Mouse (Mus musculus) liver, embryonic 14.5 days (tissue): ENCODE data around the gene Lgals3. TPM values are rescaled to one million over a fixed set of nuclear protein-coding genes. Genes with fewer than 3 reads are reported as not detected.
A peak's percentile ranks its signal among the peaks of the same experiment; 100 is the strongest.

Experiments used
- ATAC-seq: fragments of 200-750 bp; cut with Nextera tagmentation; 2 replicates; pipeline ENCODE4 v1.8.0; 2017; ENCODE audit warnings: moderate number of reproducible peaks, mild to moderate bottlenecking, moderate library complexity; ENCODE audit not compliant: insufficient read depth
- DNase-seq, 3 experiments: peaks; one replicate each; pipeline ENCODE4 v3.0.0-alpha.2; 2012 to 2013; ENCODE audit warnings: low read depth in 3 of 3, low spot score in 3 of 3
- H3K27ac ChIP-seq: fragments of 300-500 bp; sonication (generic); 2 replicates; pipeline ENCODE4 v1.5.1; 2014; ENCODE audit warnings: moderate library complexity, mild to moderate bottlenecking, control low read depth, inconsistent platforms
- H3K27me3 ChIP-seq: fragments of 300-500 bp; sonication (generic); 2 replicates; pipeline ENCODE4 v1.6.1; 2014; ENCODE audit warnings: mild to moderate bottlenecking, low read length, moderate library complexity; ENCODE audit not compliant: control insufficient read depth, insufficient read depth
- H3K36me3 ChIP-seq: fragments of 300-500 bp; sonication (generic); replicated peaks from 2 replicates; pipeline ENCODE4 v1.6.1; 2014; ENCODE audit warnings: low read depth; ENCODE audit not compliant: control insufficient read depth, insufficient read depth
- H3K4me1 ChIP-seq, 2 experiments: fragments of 200-500 bp in 1 of 2; fragments of 300-500 bp in 1 of 2; sonication (generic) in 1 of 2; replicated peaks; 2 replicates each; pipeline ENCODE4 v1.6.1; 2012 to 2014; ENCODE audit warnings: antibody characterized with exemption in 1 of 2, inconsistent platforms in 1 of 2, low read length in 1 of 2; ENCODE audit not compliant: control insufficient read depth in 2 of 2, insufficient read depth in 2 of 2
- H3K4me2 ChIP-seq: fragments of 300-500 bp; sonication (generic); 2 replicates; pipeline ENCODE4 v1.6.1; 2014; ENCODE audit warnings: low read depth, mild to moderate bottlenecking, control low read depth, moderate library complexity
- H3K4me3 ChIP-seq, 2 experiments: fragments of 200-500 bp in 1 of 2; fragments of 300-500 bp in 1 of 2; sonication (generic) in 1 of 2; 2 replicates each; pipeline ENCODE4 v1.5.1; 2012 to 2014; ENCODE audit warnings: low read depth in 2 of 2, low read length in 2 of 2, mild to moderate bottlenecking in 2 of 2, control low read depth in 1 of 2, inconsistent platforms in 1 of 2, moderate library complexity in 1 of 2; ENCODE audit not compliant: insufficient read depth in 1 of 2
- H3K9ac ChIP-seq: fragments of 300-500 bp; sonication (generic); replicated peaks from 2 replicates; pipeline ENCODE4 v1.6.1; 2014; ENCODE audit warnings: mild to moderate bottlenecking, control low read depth, moderate library complexity
- H3K9me3 ChIP-seq: fragments of 300-500 bp; sonication (generic); 2 replicates; pipeline ENCODE4 v1.6.1; 2016; ENCODE audit warnings: low read length, mixed read lengths; ENCODE audit not compliant: control insufficient read depth
- CTCF ChIP-seq: IDR thresholded peaks from 2 replicates; pipeline ENCODE4 v1.5.1; 2016; ENCODE audit warnings: antibody characterized with exemption, low read depth, control low read depth
- EP300 ChIP-seq: IDR thresholded peaks from 2 replicates; pipeline ENCODE4 v1.6.1; 2016; ENCODE audit warnings: antibody characterized with exemption, low read depth
- WGBS: fragments of 180-500 bp; shearing (Covaris S2); extraction: QIAGEN DNeasy Blood & Tissue Kit; methylation state at CpG from one replicate; pipeline ENCODE4 v1.1.7; 2014; ENCODE audit not compliant: insufficient replicate concordance; 5-methylcytosine and 5-hydroxymethylcytosine counted together
- polyA plus RNA-seq, 2 experiments: library from polyadenylated mRNA; depleted of rRNA in 1 of 2; stranded (reverse) in 1 of 2; unstranded in 1 of 2; fragments of >200 nt; fragmentation: Nextera tagmentation in 1 of 2; extraction: Ambion mirVana in 1 of 2; gene quantifications; 2 replicates each; pipeline versions ENCODE4 v1.2.1 to v1.2.3; 2012 to 2014

The Lgals3 gene
- polyA plus RNA-seq, 2 experiments, result 16.3 to 40.5 TPM

- no peak for TF ChIP-seq EP300
- TF ChIP-seq CTCF, result no peak
- ATAC-seq, result peak; percentile 83
- H3K9me3 ChIP-seq, result no peaks in the 10 kb centered on the region
- H3K27me3 ChIP-seq, result peaks cover 21% of the 10 kb centered on the region
- no peak overlapping the region for H3K27ac ChIP-seq
- H3K4me3 ChIP-seq, result peak overlapping the region in 1 of 2 experiments; percentile 12; a peak in 2 of 4 replicates
- H3K4me1 ChIP-seq, result peaks cover 12 to 13% of the 10 kb centered on the region in 2 experiments
- no peaks in the 10 kb centered on the region for H3K36me3 ChIP-seq
- WGBS, result 6% methylated on average over 49 of the region's 49 CpGs
- H3K4me2 ChIP-seq, result peak overlapping the region; percentile 34
- peak in 2 of 3 experiments; percentile 39 to 50 for DNase-seq
- no peak overlapping the region; the same call in 1 of the 2 replicates for H3K9ac ChIP-seq
Observed at GRCm38 (mm10) chr14:47373728-47374678, 6.5 kb downstream of the Lgals3 start.

GRCm38 (mm10) chr14:47376526-47376925 is 9.0 kb downstream of the Lgals3 start:
- no peak for DNase-seq
- 59% methylated on average over 2 of the region's 2 CpGs for WGBS
- no peak for ATAC-seq
- no peak overlapping the region for H3K27ac ChIP-seq
- no peak overlapping the region for H3K4me2 ChIP-seq
- TF ChIP-seq EP300 (no peak), CTCF (no peak)
- peaks cover 12 to 13% of the 10 kb centered on the region in 2 experiments for H3K4me1 ChIP-seq
- H3K27me3 ChIP-seq, result peaks cover 21% of the 10 kb centered on the region
- H3K4me3 ChIP-seq, result no peak overlapping the region
- H3K36me3 ChIP-seq, result no peaks in the 10 kb centered on the region
- H3K9ac ChIP-seq, result no peak overlapping the region
- no peaks in the 10 kb centered on the region for H3K9me3 ChIP-seq

GRCm38 (mm10) chr14:47378336-47378735 is 10.8 kb downstream of the Lgals3 start:
- peaks cover 13% of the 10 kb centered on the region for H3K27me3 ChIP-seq
- WGBS, result 62% methylated on average over 7 of the region's 7 CpGs
- no peak overlapping the region for H3K27ac ChIP-seq
- H3K4me2 ChIP-seq, result no peak overlapping the region
- peaks cover 12% of the 10 kb centered on the region in 2 experiments for H3K4me1 ChIP-seq
- no peaks in the 10 kb centered on the region for H3K9me3 ChIP-seq
- H3K4me3 ChIP-seq, result no peak overlapping the region
- ATAC-seq (no peak), DNase-seq (no peak)
- no peak overlapping the region for H3K9ac ChIP-seq
- TF ChIP-seq EP300 (no peak), CTCF (no peak)
- no peaks in the 10 kb centered on the region for H3K36me3 ChIP-seq

- 80% methylated on average over 7 of the region's 7 CpGs for WGBS
- peaks cover 33% of the 10 kb centered on the region for H3K36me3 ChIP-seq
Observed at GRCm38 (mm10) chr14:47383911-47384310, 16.4 kb downstream of the Lgals3 start.

GRCm38 (mm10) chr14:47384653-47385052 is 17.1 kb downstream of the Lgals3 start:
- TF ChIP-seq CTCF (no peak), EP300 (no peak)
- H3K4me1 ChIP-seq, result no peaks in the 10 kb centered on the region

More at GRCm38 (mm10) chr14:47383911-47384310, 16.4 kb downstream of the Lgals3 start:
- no peaks in the 10 kb centered on the region for H3K4me1 ChIP-seq
- no peaks in the 10 kb centered on the region for H3K9me3 ChIP-seq
- ATAC-seq (no peak), DNase-seq (no peak)
- no peak overlapping the region for H3K4me3 ChIP-seq
- H3K27ac ChIP-seq, result no peak overlapping the region
- H3K27me3 ChIP-seq, result no peaks in the 10 kb centered on the region
- H3K9ac ChIP-seq, result no peak overlapping the region
- no peak for TF ChIP-seq EP300
- no peak for TF ChIP-seq CTCF
- no peak overlapping the region for H3K4me2 ChIP-seq

More at GRCm38 (mm10) chr14:47384653-47385052, 17.1 kb downstream of the Lgals3 start:
- WGBS, result 89% methylated on average over 10 of the region's 10 CpGs
- no peak overlapping the region for H3K4me3 ChIP-seq
- no peak overlapping the region for H3K27ac ChIP-seq
- H3K27me3 ChIP-seq, result no peaks in the 10 kb centered on the region
- H3K36me3 ChIP-seq, result peaks cover 41% of the 10 kb centered on the region
- DNase-seq (no peak), ATAC-seq (no peak)
- no peak overlapping the region for H3K4me2 ChIP-seq
- no peaks in the 10 kb centered on the region for H3K9me3 ChIP-seq
- no peak overlapping the region for H3K9ac ChIP-seq
